Mouse (Mus musculus) embryonic facial prominence, embryonic 12.5 days (tissue): ENCODE data around the gene Rassf4. TPM values are rescaled to one million over a fixed set of nuclear protein-coding genes. Genes with fewer than 3 reads are reported as not detected.
"Not testable (repeated sequence)": the region's sequence is repeated elsewhere in the genome, so short reads cannot be mapped to it uniquely, and the experiment has no call there.

Experiments used
- ATAC-seq: fragments of 200-750 bp; cut with Nextera tagmentation; 2 replicates; pipeline ENCODE4 v1.8.0; 2017; ENCODE audit not compliant: insufficient number of reproducible peaks, insufficient read depth, low FRiP score, low TSS enrichment
- H3K27ac ChIP-seq: fragments of 300-500 bp; sonication (generic); 2 replicates; pipeline ENCODE4 v1.5.1; 2016; ENCODE audit warnings: mild to moderate bottlenecking
- H3K27me3 ChIP-seq: fragments of 300-500 bp; sonication (generic); 2 replicates; pipeline ENCODE4 v1.6.1; 2016; ENCODE audit warnings: mild to moderate bottlenecking, moderate library complexity
- H3K36me3 ChIP-seq: fragments of 300-500 bp; sonication (generic); 2 replicates; pipeline ENCODE4 v1.6.1; 2016; ENCODE audit warnings: mild to moderate bottlenecking
- H3K4me1 ChIP-seq: fragments of 300-500 bp; sonication (generic); 2 replicates; pipeline ENCODE4 v1.6.1; 2016
- H3K4me2 ChIP-seq: fragments of 300-500 bp; sonication (generic); replicated peaks from 2 replicates; pipeline ENCODE4 v1.6.1; 2016; ENCODE audit warnings: mild to moderate bottlenecking, moderate library complexity
- H3K4me3 ChIP-seq: fragments of 300-500 bp; sonication (generic); 2 replicates; pipeline ENCODE4 v1.5.1; 2016; ENCODE audit warnings: mild to moderate bottlenecking
- H3K9ac ChIP-seq: fragments of 300-500 bp; sonication (generic); 2 replicates; pipeline ENCODE4 v1.6.1; 2016; ENCODE audit warnings: mild to moderate bottlenecking, moderate library complexity
- H3K9me3 ChIP-seq: fragments of 300-500 bp; sonication (generic); 2 replicates; pipeline ENCODE4 v1.6.1; 2016; ENCODE audit warnings: mild to moderate bottlenecking, moderate library complexity
- WGBS: fragments of 180-500 bp; shearing (Covaris S2); methylation state at CpG from one replicate; pipeline ENCODE4 v1.1.7; 2016; 5-methylcytosine and 5-hydroxymethylcytosine counted together
- microRNA-seq: library from miRNA; unstranded; fragments of <30 nt; microRNA quantifications from one replicate; pipeline ENCODE4, GENCODE M21; 2017
- polyA plus RNA-seq: library from polyadenylated mRNA; unstranded; fragments of >200 nt; fragmentation: Nextera tagmentation; extraction: Ambion mirVana; gene quantifications from 2 replicates; pipeline ENCODE4 v1.2.1, GENCODE M21; 2016

Rassf4 gene
- polyA plus RNA-seq, 1 experiment from 2014 or later: 14.4 TPM

DNA sequence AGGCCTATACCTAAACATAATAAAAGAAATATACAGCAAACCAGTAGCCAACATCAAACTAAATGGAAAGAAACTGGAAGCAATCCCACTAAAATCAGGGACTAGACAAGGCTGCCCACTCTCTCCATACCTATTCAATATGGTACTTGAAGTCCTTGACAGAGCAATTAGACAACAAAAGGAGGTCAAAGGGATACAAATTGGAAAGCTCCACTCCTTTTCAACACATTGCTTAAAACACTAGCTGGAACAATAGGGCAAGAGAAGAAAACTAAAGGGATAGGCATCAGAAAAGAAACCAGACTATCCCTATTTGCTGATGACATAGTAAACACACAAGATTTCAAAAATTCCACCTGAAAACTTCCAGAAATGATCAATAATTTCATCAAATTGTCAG, 72.8 kb downstream of the Rassf4 start:
- ATAC-seq, H3K4me2 ChIP-seq, H3K27ac ChIP-seq, H3K36me3 ChIP-seq, H3K9ac ChIP-seq, H3K4me1 ChIP-seq, H3K9me3 ChIP-seq, H3K27me3 ChIP-seq, H3K4me3 ChIP-seq: not testable (repeated sequence)

DNA sequence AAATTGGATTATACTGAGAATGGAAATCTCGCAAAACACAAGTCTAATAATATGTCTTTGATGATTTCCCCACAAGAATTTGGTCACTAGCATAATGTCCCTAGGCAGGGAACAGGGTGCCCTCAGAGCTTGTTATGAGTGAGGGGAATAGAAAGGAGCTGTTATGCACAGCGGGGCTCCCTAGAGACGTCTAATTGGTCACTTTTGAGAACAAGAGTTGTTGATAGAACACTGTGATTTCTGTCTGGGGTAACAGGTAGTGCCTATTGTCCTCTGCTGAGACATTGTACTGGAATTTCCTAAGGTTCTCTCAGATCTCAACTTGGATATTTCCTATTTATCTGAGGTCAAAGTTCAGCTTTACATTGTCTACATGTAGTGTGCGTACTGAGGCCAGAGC, 89.7 kb downstream of the Rassf4 start, which contains the start of gene Olfr215:
Gene Olfr215, minus strand, starts transcription at position 101 of the 400 bp plus-strand sequence.
- no peak for ATAC-seq
- 68% methylated on average over 4 of the region's 4 CpGs for WGBS
- Histone ChIP-seq H3K9me3 (no peaks in the 10 kb centered on the region), H3K27ac (no peak within 1 kb of the TSS), H3K4me1 (no peaks in the 10 kb centered on the region), H3K36me3 (no peaks in the 10 kb centered on the region), H3K4me3 (no peak within 1 kb of the TSS), H3K4me2 (no peak within 1 kb of the TSS), H3K27me3 (no peaks in the 10 kb centered on the region; the same call in 1 of the 2 replicates), H3K9ac (no peak within 1 kb of the TSS)

Small RNA genes within 50 kb of the gene (microRNA-seq; reads per million reads assigned to microRNA genes)
- gene Mir7043: 0.91 reads per million

Other genes with a start within 250 kb of the Rassf4 start
- 0.92 and 0.95 TPM in 2 replicates for gene Alox5, start 212.8 kb downstream of the Rassf4 start, polyA plus RNA-seq
- not detected in 2 replicates for gene Olfr211, start 184.9 kb downstream of the Rassf4 start, polyA plus RNA-seq
- not detected in 2 replicates for gene Olfr212, start 167.4 kb downstream of the Rassf4 start, polyA plus RNA-seq
- not detected in 2 replicates for gene Olfr213, start 135.5 kb downstream of the Rassf4 start, polyA plus RNA-seq
- gene Gm5580, start 122.8 kb downstream of the Rassf4 start, polyA plus RNA-seq: 0.52 and 0.60 TPM in 2 replicates
- not detected in 2 replicates for gene Olfr214, start 119.7 kb downstream of the Rassf4 start, polyA plus RNA-seq
- not detected in 2 replicates for gene Olfr215, start 89.8 kb downstream of the Rassf4 start, polyA plus RNA-seq
- gene Zfp422, start 45.0 kb downstream of the Rassf4 start, polyA plus RNA-seq: 258 and 265 TPM in 2 replicates
- gene Depp1, start 23.3 kb downstream of the Rassf4 start, polyA plus RNA-seq: 12.6 and 16.9 TPM in 2 replicates
- gene Tmem72, start 43.0 kb upstream of the Rassf4 start, polyA plus RNA-seq: 0.09 and 0.10 TPM in 2 replicates